Mouse (Mus musculus) MEL (cell line): ENCODE data around the gene Stn1. TPM values are rescaled to one million over a fixed set of nuclear protein-coding genes. Genes with fewer than 3 reads are reported as not detected.

Experiments
- DNase-seq: peaks from one replicate; pipeline ENCODE4 v3.0.0; 2011; ENCODE audit warnings: low read depth, low spot score
- H3K27ac ChIP-seq: 2 replicates; pipeline ENCODE4 v1.5.1; 2012; ENCODE audit warnings: low read depth, mild to moderate bottlenecking, control low read depth, low read length, moderate library complexity; ENCODE audit not compliant: control insufficient read depth
- H3K27me3 ChIP-seq, 2 experiments: fragments of 150-350 bp in 1 of 2; sonication (generic) in 1 of 2; 2 replicates each; pipeline ENCODE4 v1.6.1; 2012; ENCODE audit warnings: low read length in 2 of 2, mild to moderate bottlenecking in 2 of 2, improper control_type of control experiment in 1 of 2, moderate library complexity in 1 of 2; ENCODE audit not compliant: insufficient read depth in 2 of 2, control insufficient read depth in 1 of 2
- H3K36me3 ChIP-seq, 2 experiments: 2 replicates each; pipeline ENCODE4 v1.6.1; 2012 to 2014; ENCODE audit warnings: low read length in 2 of 2, improper control_type of control experiment in 1 of 2, inconsistent platforms in 1 of 2, mild to moderate bottlenecking in 1 of 2; ENCODE audit not compliant: insufficient read depth in 2 of 2, control insufficient read depth in 1 of 2
- H3K4me1 ChIP-seq, 2 experiments: fragments of 150-350 bp in 1 of 2; sonication (generic) in 1 of 2; 2 replicates each; pipeline ENCODE4 v1.6.1; 2012; ENCODE audit warnings: low read length in 2 of 2, improper control_type of control experiment in 1 of 2, mild to moderate bottlenecking in 1 of 2; ENCODE audit not compliant: insufficient read depth in 2 of 2, control insufficient read depth in 1 of 2
- H3K4me3 ChIP-seq, 2 experiments: fragments of 150-350 bp in 1 of 2; sonication (generic) in 1 of 2; 2 replicates each; pipeline ENCODE4 v1.5.1; 2012; ENCODE audit warnings: low read depth in 2 of 2, low read length in 2 of 2, mild to moderate bottlenecking in 2 of 2, moderate library complexity in 2 of 2, control low read depth in 1 of 2, improper control_type of control experiment in 1 of 2; ENCODE audit not compliant: control insufficient read depth in 1 of 2, insufficient read depth in 1 of 2
- H3K79me2 ChIP-seq: 2 replicates; pipeline ENCODE4 v1.6.1; 2012; ENCODE audit warnings: mild to moderate bottlenecking, low read length, moderate library complexity; ENCODE audit not compliant: control insufficient read depth, poor library complexity, insufficient read depth
- H3K9ac ChIP-seq: 2 replicates; pipeline ENCODE4 v1.6.1; 2012; ENCODE audit warnings: low read depth, mild to moderate bottlenecking, control low read depth, low read length, moderate library complexity; ENCODE audit not compliant: control insufficient read depth, poor library complexity, severe bottlenecking
- H3K9me3 ChIP-seq: fragments of 150-350 bp; sonication (generic); replicated peaks from 2 replicates; pipeline ENCODE4 v1.6.1; 2012; ENCODE audit warnings: mild to moderate bottlenecking, low read length, improper control_type of control experiment, moderate library complexity; ENCODE audit not compliant: insufficient read depth
- CHD1 ChIP-seq: IDR thresholded peaks from 2 replicates; pipeline ENCODE4 v1.6.1; 2012; ENCODE audit warnings: low read depth, mild to moderate bottlenecking, inconsistent platforms, low read length, improper control_type of control experiment
- CTCF ChIP-seq, 3 experiments: IDR thresholded peaks in 2 of 3; conservative IDR thresholded peaks in 1 of 3; 2 replicates each; pipeline ENCODE4 v1.5.1; 2011 to 2012; ENCODE audit warnings: low read length in 3 of 3, low read depth in 2 of 3, mild to moderate bottlenecking in 2 of 3, improper control_type of control experiment in 1 of 3, inconsistent platforms in 1 of 3, mixed read lengths in 1 of 3, moderate library complexity in 1 of 3; ENCODE audit not compliant: control insufficient read depth in 1 of 3, insufficient read depth in 1 of 3, poor library complexity in 1 of 3, severe bottlenecking in 1 of 3
- E2F4 ChIP-seq: IDR thresholded peaks from 2 replicates; pipeline ENCODE4 v1.6.1; 2011; ENCODE audit warnings: low read depth, low read length, improper control_type of control experiment, borderline replicate concordance
- ELF1 ChIP-seq: IDR thresholded peaks from 2 replicates; pipeline ENCODE4 v1.6.1; 2014; ENCODE audit warnings: low read depth, mild to moderate bottlenecking, inconsistent platforms, low read length, improper control_type of control experiment, moderate library complexity
- EP300 ChIP-seq, 2 experiments: IDR thresholded peaks; 2 replicates each; pipeline ENCODE4 v1.6.1; 2011; ENCODE audit warnings: improper control_type of control experiment in 2 of 2, low read length in 2 of 2, low read depth in 1 of 2, mild to moderate bottlenecking in 1 of 2
- ETS1 ChIP-seq: IDR thresholded peaks from 2 replicates; pipeline ENCODE4 v1.6.1; 2012; ENCODE audit warnings: low read depth, mild to moderate bottlenecking, inconsistent platforms, low read length, improper control_type of control experiment, moderate library complexity
- GABPA ChIP-seq: IDR thresholded peaks from 2 replicates; pipeline ENCODE4 v1.6.1; 2012; ENCODE audit warnings: low read depth, mild to moderate bottlenecking, inconsistent platforms, low read length, improper control_type of control experiment, moderate library complexity
- GATA1 ChIP-seq: IDR thresholded peaks from 2 replicates; pipeline ENCODE4 v1.6.1; 2011; ENCODE audit warnings: low read depth, low read length, improper control_type of control experiment
- MAFK ChIP-seq: IDR thresholded peaks from 2 replicates; pipeline ENCODE4 v1.6.1; 2011; ENCODE audit warnings: low read depth, mild to moderate bottlenecking, low read length, improper control_type of control experiment, borderline replicate concordance
- MAX ChIP-seq: IDR thresholded peaks from 2 replicates; pipeline ENCODE4 v1.6.1; 2011; ENCODE audit warnings: low read length, improper control_type of control experiment
- MAZ ChIP-seq: IDR thresholded peaks from 2 replicates; pipeline ENCODE4 v1.6.1; 2012; ENCODE audit warnings: low read depth, mild to moderate bottlenecking, inconsistent platforms, low read length, improper control_type of control experiment
- MXI1 ChIP-seq: IDR thresholded peaks from 2 replicates; pipeline ENCODE4 v1.6.1; 2011; ENCODE audit warnings: mild to moderate bottlenecking, low read depth, low read length, improper control_type of control experiment
- MYB ChIP-seq: IDR thresholded peaks from 2 replicates; pipeline ENCODE4 v1.6.1; 2011; ENCODE audit warnings: mild to moderate bottlenecking, low read depth, low read length, improper control_type of control experiment
- MYC ChIP-seq: IDR thresholded peaks from 2 replicates; pipeline ENCODE4 v1.6.1; 2011; ENCODE audit warnings: low read depth, mild to moderate bottlenecking, low read length, improper control_type of control experiment, moderate library complexity
- NELFE ChIP-seq: IDR thresholded peaks from 2 replicates; pipeline ENCODE4 v1.6.1; 2011; ENCODE audit warnings: low read depth, low read length, improper control_type of control experiment
- NRF1 ChIP-seq: IDR thresholded peaks from 2 replicates; pipeline ENCODE4 v1.6.1; 2014; ENCODE audit warnings: low read depth, mild to moderate bottlenecking, inconsistent platforms, low read length, improper control_type of control experiment, moderate library complexity; ENCODE audit not compliant: poor library complexity, insufficient read depth, severe bottlenecking
- POLR2A ChIP-seq, 2 experiments: IDR thresholded peaks; 2 replicates each; pipeline ENCODE4 v1.6.1; 2011 to 2012; ENCODE audit warnings: low read length in 2 of 2, mild to moderate bottlenecking in 2 of 2, control low read depth in 1 of 2, improper control_type of control experiment in 1 of 2, low read depth in 1 of 2, moderate library complexity in 1 of 2; ENCODE audit not compliant: control insufficient read depth in 1 of 2, insufficient read depth in 1 of 2, poor library complexity in 1 of 2
- RAD21 ChIP-seq: IDR thresholded peaks from 2 replicates; pipeline ENCODE4 v1.6.1; 2011; ENCODE audit warnings: mild to moderate bottlenecking, low read depth, low read length, improper control_type of control experiment
- RCOR1 ChIP-seq: IDR thresholded peaks from 2 replicates; pipeline ENCODE4 v1.6.1; 2012; ENCODE audit warnings: low read depth, mild to moderate bottlenecking, inconsistent platforms, low read length, improper control_type of control experiment
- TBP ChIP-seq: IDR thresholded peaks from 2 replicates; pipeline ENCODE4 v1.8.0; 2011; ENCODE audit warnings: low read depth, low read length, improper control_type of control experiment
- TCF12 ChIP-seq: IDR thresholded peaks from 2 replicates; pipeline ENCODE4 v1.6.1; 2014; ENCODE audit warnings: low read depth, mild to moderate bottlenecking, inconsistent platforms, low read length, improper control_type of control experiment, moderate library complexity
- ZC3H11A ChIP-seq: IDR thresholded peaks from 2 replicates; pipeline ENCODE4 v1.6.1; 2012; ENCODE audit warnings: low read depth, mild to moderate bottlenecking, inconsistent platforms, low read length, improper control_type of control experiment
- ZKSCAN1 ChIP-seq: IDR thresholded peaks from 2 replicates; pipeline ENCODE4 v1.6.1; 2012; ENCODE audit warnings: low read depth, mild to moderate bottlenecking, inconsistent platforms, low read length, improper control_type of control experiment, moderate library complexity
- ZMIZ1 ChIP-seq: IDR thresholded peaks from 2 replicates; pipeline ENCODE4 v1.6.1; 2012; ENCODE audit warnings: low read depth, mild to moderate bottlenecking, inconsistent platforms, low read length, improper control_type of control experiment, moderate library complexity
- ZNF384 ChIP-seq: IDR thresholded peaks from 2 replicates; pipeline ENCODE4 v1.6.1; 2012; ENCODE audit warnings: low read depth, mild to moderate bottlenecking, inconsistent platforms, low read length, improper control_type of control experiment
- polyA plus RNA-seq, 2 experiments: library from polyadenylated mRNA; stranded (reverse) in 1 of 2; unstranded in 1 of 2; fragments of >175 nt in 1 of 2; fragments of >200 nt in 1 of 2; gene quantifications; 2 replicates each; pipeline versions ENCODE4 v1.2.1 to v1.2.4; 2012; ENCODE audit warnings: low replicate concordance in 2 of 2, low read depth in 1 of 2; ENCODE audit not compliant: insufficient read length in 2 of 2, insufficient read depth in 1 of 2, missing spikeins in 1 of 2
- total RNA-seq: library from RNA; depleted of rRNA; stranded (reverse); fragments of 300-350 nt; gene quantifications from 2 replicates; pipeline ENCODE4 v1.2.3, GENCODE M21; 2012

Stn1 gene
- total and polyA plus RNA-seq, 3 experiments, result 9.7 to 13.6 TPM; not detected in 1

- TF ChIP-seq ZNF384, result peak; percentile 52
- TF ChIP-seq TBP, result peak; percentile 60; the same call in 1 of the 2 replicates
- TF ChIP-seq GATA1, result peak; percentile 24; the same call in 1 of the 2 replicates
- TF ChIP-seq MYB, result no peak; the same call in 1 of the 2 replicates
- no peak for TF ChIP-seq ZC3H11A
- TF ChIP-seq ETS1, result peak; percentile 49
- 0 out of 2 replicates have a peak, but pooled peaks have one; percentile 33 for TF ChIP-seq ELF1
- TF ChIP-seq CHD1, result no peak
- peak; percentile 14; the same call in 1 of the 2 replicates for TF ChIP-seq MAX
- TF ChIP-seq MXI1, result peak; percentile 54
- TF ChIP-seq RCOR1, result peak; percentile 56; the same call in 1 of the 2 replicates
- no peak for TF ChIP-seq ZKSCAN1
- TF ChIP-seq MAZ, result peak; percentile 27; the same call in 1 of the 2 replicates
- peak; percentile 58 to 72; a peak in 3 of 4 replicates for TF ChIP-seq EP300 (IDR thresholded peaks at IDR 0.05; ENCODE audit: low read depth in 1 of 2, low read length in 2 of 2)
- 0 out of 2 replicates have a peak, but pooled peaks have one; percentile 21 for TF ChIP-seq TCF12
- peak overlapping the region; percentile 35 for H3K9ac ChIP-seq
- H3K9me3 ChIP-seq, result no peaks in the 10 kb centered on the region
- no peaks in the 10 kb centered on the region for H3K79me2 ChIP-seq
- peaks cover 0 to 18% of the 10 kb centered on the region in 2 experiments; a peak in 2 of 4 replicates for H3K36me3 ChIP-seq
- peak; percentile 89 for DNase-seq
- peak overlapping the region; percentile 31 to 50 for H3K4me3 ChIP-seq
- peak overlapping the region; percentile 49 for H3K27ac ChIP-seq
- peaks cover 6 to 23% of the 10 kb centered on the region in 2 experiments for H3K4me1 ChIP-seq
- H3K27me3 ChIP-seq, result no peaks in the 10 kb centered on the region
Measured at GRCm38 (mm10) chr19:47538801-47539200, 1.5 kb upstream of the Stn1 start.

DNA sequence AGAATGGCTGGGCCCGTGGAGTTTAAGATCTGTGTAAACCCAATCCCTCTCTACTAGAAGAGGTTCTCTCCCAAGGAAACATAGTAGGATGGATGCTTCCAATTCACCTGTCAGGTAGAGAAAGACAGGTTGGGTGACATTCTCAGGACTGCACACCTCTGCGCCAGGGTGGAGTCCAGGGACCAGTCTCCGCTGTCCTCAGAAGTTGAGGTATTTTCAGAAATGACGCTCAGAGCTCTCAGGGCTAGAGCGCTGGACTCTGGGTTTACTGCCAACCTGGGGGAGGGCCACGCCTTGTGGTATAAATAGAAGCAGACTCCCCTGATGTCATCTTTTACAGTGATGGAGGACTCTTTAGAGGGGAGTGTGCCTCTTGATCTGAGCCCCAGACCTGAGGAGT, 572 bp upstream of the Stn1 start:
- no peaks in the 10 kb centered on the region for H3K79me2 ChIP-seq
- H3K27ac ChIP-seq, result no peak overlapping the region
- H3K4me3 ChIP-seq, result no peak overlapping the region
- H3K9me3 ChIP-seq, result no peaks in the 10 kb centered on the region
- H3K27me3 ChIP-seq, result no peaks in the 10 kb centered on the region
- H3K36me3 ChIP-seq, result peaks cover 0 to 18% of the 10 kb centered on the region in 2 experiments; a peak in 2 of 4 replicates
- TF ChIP-seq E2F4 (no peak), CHD1 (no peak), TBP (no peak), TCF12 (no peak), ZNF384 (no peak), MYC (no peak), EP300 (IDR thresholded peaks at IDR 0.05; ENCODE audit: low read depth in 1 of 2, low read length in 2 of 2) (no peak), MAZ (no peak), ZKSCAN1 (no peak), POLR2A (IDR thresholded peaks at IDR 0.05; ENCODE audit: control insufficient read depth in 1 of 2, insufficient read depth in 1 of 2, low read depth in 1 of 2, low read length in 2 of 2, poor library complexity in 1 of 2) (no peak), NELFE (no peak), NRF1 (no peak), ZC3H11A (no peak), RAD21 (no peak), CTCF (IDR thresholded peaks at IDR 0.05 in 2 of 3, conservative IDR thresholded peaks at IDR 0.05 in 1 of 3; ENCODE audit: control insufficient read depth in 1 of 3, insufficient read depth in 1 of 3, low read depth in 2 of 3, low read length in 3 of 3, poor library complexity in 1 of 3, severe bottlenecking in 1 of 3) (no peak), ZMIZ1 (no peak), MXI1 (no peak), GABPA (no peak), GATA1 (no peak), MAFK (no peak)
- TF ChIP-seq, all 39 proteins: peak for 0
- H3K4me1 ChIP-seq, result peaks cover 6 to 23% of the 10 kb centered on the region in 2 experiments
- no peak overlapping the region for H3K9ac ChIP-seq
- peak; percentile 27 for DNase-seq
